Mouse (Mus musculus): ENCODE results near the gene Rfx7. TPM values are rescaled to one million over a fixed set of nuclear protein-coding genes. Genes with fewer than 3 reads are reported as not detected.
A peak's percentile ranks its signal among the peaks of the same experiment; 100 is the strongest.

Gene Rfx7
- polyA plus RNA-seq, 1 experiment from 2014 or later = 17.9 TPM

DNA sequence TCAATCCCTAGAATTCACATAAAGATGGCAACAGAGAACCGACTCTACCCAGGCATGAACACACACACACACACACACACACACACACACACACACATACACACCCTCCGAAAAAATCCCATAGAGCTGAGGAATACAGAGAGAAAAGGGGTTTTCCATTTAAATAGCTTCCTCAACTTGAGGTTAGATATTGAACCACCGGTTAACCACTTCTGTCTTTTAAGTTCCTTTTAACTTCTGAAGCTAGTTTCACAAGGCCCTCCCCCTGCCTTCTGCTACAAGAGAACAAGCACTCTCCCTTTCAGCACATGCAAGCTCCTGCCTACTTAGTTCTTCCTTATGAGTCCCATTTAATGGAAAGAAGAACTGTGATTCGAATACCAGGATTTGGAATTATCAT is 128.1 kb downstream of the Rfx7 start:
- Histone ChIP-seq H3K27ac (ENCODE audit: low read depth) (no peak overlapping the region), H3K4me1 (replicated peaks; ENCODE audit: control insufficient read depth, insufficient read depth, low read length) (peaks cover 17% of the 10 kb centered on the region), H3K9ac (ENCODE audit: low read length) (no peak overlapping the region), H3K4me3 (ENCODE audit: low read depth, low read length) (no peak overlapping the region), H3K9me3 (ENCODE audit: control insufficient read depth, low read length) (no peaks in the 10 kb centered on the region), H3K36me3 (ENCODE audit: control insufficient read depth, insufficient read depth, low read length) (peaks cover 13% of the 10 kb centered on the region), H3K27me3 (replicated peaks; ENCODE audit: control insufficient read depth, insufficient read depth, low read length) (no peaks in the 10 kb centered on the region), H3K4me2 (ENCODE audit: low read length) (no peak overlapping the region)
- DNase-seq (ENCODE audit: low spot score) = no peak
- no peak for ATAC-seq (replicated peaks; ENCODE audit: low FRiP score, low TSS enrichment, low read depth)
- whole genome bisulfite sequencing = 82% methylated on average over 4 of the region's 4 CpGs

DNA sequence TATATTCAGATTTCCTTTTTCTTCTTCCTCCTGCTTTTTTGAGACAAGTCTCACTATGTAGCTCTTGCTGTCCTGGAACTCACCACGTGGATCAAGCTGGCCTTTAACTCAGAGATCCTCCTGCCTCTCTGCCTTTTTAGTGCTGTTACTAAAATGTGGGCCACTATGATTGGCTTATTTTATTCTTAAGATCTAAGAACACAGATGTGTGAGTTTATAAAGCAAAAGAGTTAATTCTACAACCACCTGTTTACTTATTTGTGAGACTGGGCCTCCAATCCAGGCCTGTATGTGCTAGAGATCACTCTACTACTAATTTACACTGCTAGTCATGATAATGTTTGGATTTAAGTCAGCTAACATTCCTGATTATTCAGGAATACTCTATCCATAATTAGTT is 128.9 kb downstream of the Rfx7 start:
- Histone ChIP-seq H3K9me3 (ENCODE audit: control insufficient read depth, low read length) (no peaks in the 10 kb centered on the region), H3K4me1 (replicated peaks; ENCODE audit: control insufficient read depth, insufficient read depth, low read length) (peaks cover 24% of the 10 kb centered on the region), H3K4me2 (ENCODE audit: low read length) (peak overlapping the region; percentile 88), H3K36me3 (ENCODE audit: control insufficient read depth, insufficient read depth, low read length) (peaks cover 19% of the 10 kb centered on the region), H3K27ac (ENCODE audit: low read depth) (peak overlapping the region; percentile 100), H3K9ac (ENCODE audit: low read length) (peak overlapping the region; percentile 100), H3K4me3 (ENCODE audit: low read depth, low read length) (no peak overlapping the region), H3K27me3 (replicated peaks; ENCODE audit: control insufficient read depth, insufficient read depth, low read length) (no peaks in the 10 kb centered on the region)
- DNase-seq (ENCODE audit: low spot score) (no peak), ATAC-seq (replicated peaks; ENCODE audit: low FRiP score, low TSS enrichment, low read depth) (no peak)
- WGBS = 49% methylated on average over 1 of the region's 1 CpGs

DNA sequence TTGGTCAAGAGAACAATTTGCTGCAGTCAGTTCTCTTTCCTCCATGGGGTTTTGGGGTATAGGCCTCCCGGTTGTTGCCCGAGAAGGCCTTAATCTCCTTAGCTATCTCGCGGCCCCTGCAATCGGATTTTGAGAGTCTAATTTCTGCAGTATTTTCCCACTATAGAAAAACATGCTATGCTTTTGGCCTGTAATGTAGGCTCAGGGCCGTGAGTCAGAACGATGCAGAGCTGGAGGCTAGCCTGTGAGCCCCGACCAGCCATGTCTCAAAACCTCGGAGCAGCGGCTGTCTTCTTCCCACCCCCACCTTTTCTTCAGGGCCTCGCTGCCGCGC is 129.5 kb downstream of the Rfx7 start:
- ATAC-seq (replicated peaks; ENCODE audit: low FRiP score, low TSS enrichment, low read depth) (no peak), DNase-seq (ENCODE audit: low spot score) (no peak)
- 1% methylated on average over 13 of the region's 13 CpGs for WGBS
- Histone ChIP-seq H3K4me1 (replicated peaks; ENCODE audit: control insufficient read depth, insufficient read depth, low read length) (peaks cover 24% of the 10 kb centered on the region), H3K27me3 (replicated peaks; ENCODE audit: control insufficient read depth, insufficient read depth, low read length) (no peaks in the 10 kb centered on the region), H3K4me3 (ENCODE audit: low read depth, low read length) (peak overlapping the region; percentile 96), H3K27ac (ENCODE audit: low read depth) (peak overlapping the region; percentile 100), H3K36me3 (ENCODE audit: control insufficient read depth, insufficient read depth, low read length) (peaks cover 24% of the 10 kb centered on the region), H3K9ac (ENCODE audit: low read length) (peak overlapping the region; percentile 100), H3K9me3 (ENCODE audit: control insufficient read depth, low read length) (no peaks in the 10 kb centered on the region), H3K4me2 (ENCODE audit: low read length) (peak overlapping the region; percentile 88)

- H3K9ac ChIP-seq (ENCODE audit: low read length) = peak within 1 kb of the TSS; percentile 100
- DNase-seq (ENCODE audit: low spot score) = peak; percentile 98
- H3K9me3 ChIP-seq (ENCODE audit: control insufficient read depth, low read length) = no peaks in the 10 kb centered on the region
- H3K4me2 ChIP-seq (ENCODE audit: low read length) = peak within 1 kb of the TSS; percentile 88
- peak within 1 kb of the TSS; percentile 100 for H3K27ac ChIP-seq (ENCODE audit: low read depth)
- peak within 1 kb of the TSS; percentile 96 for H3K4me3 ChIP-seq (ENCODE audit: low read depth, low read length)
- peak; percentile 86 for ATAC-seq (replicated peaks; ENCODE audit: low FRiP score, low TSS enrichment, low read depth)
- peaks cover 30% of the 10 kb centered on the region for H3K36me3 ChIP-seq (ENCODE audit: control insufficient read depth, insufficient read depth, low read length)
- peaks cover 29% of the 10 kb centered on the region for H3K4me1 ChIP-seq (replicated peaks; ENCODE audit: control insufficient read depth, insufficient read depth, low read length)
- H3K27me3 ChIP-seq (replicated peaks; ENCODE audit: control insufficient read depth, insufficient read depth, low read length) = no peaks in the 10 kb centered on the region
- under 1% methylated on average over 68 of the region's 83 CpGs for WGBS
Measured at GRCm38 (mm10) chr9:72661895-72662661, 130.0 kb downstream of the Rfx7 start, which contains the start of gene Nedd4. Gene Nedd4 (plus strand): TSS chr9:72662346.

GRCm38 (mm10) chr9:72662691-72663533 is 130.9 kb downstream of the Rfx7 start:
- no peaks in the 10 kb centered on the region for H3K27me3 ChIP-seq (replicated peaks; ENCODE audit: control insufficient read depth, insufficient read depth, low read length)
- WGBS = under 1% methylated on average over 54 of the region's 55 CpGs
- peak overlapping the region; percentile 100 for H3K27ac ChIP-seq (ENCODE audit: low read depth)
- H3K4me2 ChIP-seq (ENCODE audit: low read length) = peak overlapping the region; percentile 88
- no peaks in the 10 kb centered on the region for H3K9me3 ChIP-seq (ENCODE audit: control insufficient read depth, low read length)
- H3K4me3 ChIP-seq (ENCODE audit: low read depth, low read length) = peak overlapping the region; percentile 96
- peak overlapping the region; percentile 100 for H3K9ac ChIP-seq (ENCODE audit: low read length)
- DNase-seq (ENCODE audit: low spot score) (peak; percentile 88), ATAC-seq (replicated peaks; ENCODE audit: low FRiP score, low TSS enrichment, low read depth) (peak; percentile 61; the same call in 1 of the 2 replicates)
- H3K4me1 ChIP-seq (replicated peaks; ENCODE audit: control insufficient read depth, insufficient read depth, low read length) = peaks cover 29% of the 10 kb centered on the region
- peaks cover 38% of the 10 kb centered on the region for H3K36me3 ChIP-seq (ENCODE audit: control insufficient read depth, insufficient read depth, low read length)

DNA sequence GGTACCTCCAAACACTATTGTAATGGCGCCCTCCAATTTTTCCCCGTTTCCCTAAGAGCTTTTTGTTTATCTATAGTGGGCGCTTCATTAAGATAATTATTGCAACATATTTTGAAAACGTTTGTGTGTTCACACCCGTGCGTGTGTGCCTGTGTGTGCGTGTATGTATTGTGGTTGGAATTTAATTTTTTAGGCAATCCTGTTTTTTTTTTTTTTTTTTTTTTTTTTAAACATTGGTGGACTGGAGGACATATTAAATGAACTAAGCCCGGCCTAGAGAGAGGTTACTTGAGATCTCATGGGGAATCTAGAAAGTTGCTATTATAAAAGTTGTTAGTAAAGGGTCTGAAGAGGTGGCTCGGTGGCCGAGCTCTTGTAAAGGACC is 131.5 kb downstream of the Rfx7 start:
- peak overlapping the region; percentile 100 for H3K9ac ChIP-seq (ENCODE audit: low read length)
- whole genome bisulfite sequencing = 4% methylated on average over 10 of the region's 10 CpGs
- peaks cover 29% of the 10 kb centered on the region for H3K4me1 ChIP-seq (replicated peaks; ENCODE audit: control insufficient read depth, insufficient read depth, low read length)
- no peaks in the 10 kb centered on the region for H3K9me3 ChIP-seq (ENCODE audit: control insufficient read depth, low read length)
- no peaks in the 10 kb centered on the region for H3K27me3 ChIP-seq (replicated peaks; ENCODE audit: control insufficient read depth, insufficient read depth, low read length)
- H3K36me3 ChIP-seq (ENCODE audit: control insufficient read depth, insufficient read depth, low read length) = peaks cover 40% of the 10 kb centered on the region
- DNase-seq (ENCODE audit: low spot score) (no peak), ATAC-seq (replicated peaks; ENCODE audit: low FRiP score, low TSS enrichment, low read depth) (no peak)
- peak overlapping the region; percentile 88 for H3K4me2 ChIP-seq (ENCODE audit: low read length)
- H3K27ac ChIP-seq (ENCODE audit: low read depth) = peak overlapping the region; percentile 100
- H3K4me3 ChIP-seq (ENCODE audit: low read depth, low read length) = peak overlapping the region; percentile 96

DNA sequence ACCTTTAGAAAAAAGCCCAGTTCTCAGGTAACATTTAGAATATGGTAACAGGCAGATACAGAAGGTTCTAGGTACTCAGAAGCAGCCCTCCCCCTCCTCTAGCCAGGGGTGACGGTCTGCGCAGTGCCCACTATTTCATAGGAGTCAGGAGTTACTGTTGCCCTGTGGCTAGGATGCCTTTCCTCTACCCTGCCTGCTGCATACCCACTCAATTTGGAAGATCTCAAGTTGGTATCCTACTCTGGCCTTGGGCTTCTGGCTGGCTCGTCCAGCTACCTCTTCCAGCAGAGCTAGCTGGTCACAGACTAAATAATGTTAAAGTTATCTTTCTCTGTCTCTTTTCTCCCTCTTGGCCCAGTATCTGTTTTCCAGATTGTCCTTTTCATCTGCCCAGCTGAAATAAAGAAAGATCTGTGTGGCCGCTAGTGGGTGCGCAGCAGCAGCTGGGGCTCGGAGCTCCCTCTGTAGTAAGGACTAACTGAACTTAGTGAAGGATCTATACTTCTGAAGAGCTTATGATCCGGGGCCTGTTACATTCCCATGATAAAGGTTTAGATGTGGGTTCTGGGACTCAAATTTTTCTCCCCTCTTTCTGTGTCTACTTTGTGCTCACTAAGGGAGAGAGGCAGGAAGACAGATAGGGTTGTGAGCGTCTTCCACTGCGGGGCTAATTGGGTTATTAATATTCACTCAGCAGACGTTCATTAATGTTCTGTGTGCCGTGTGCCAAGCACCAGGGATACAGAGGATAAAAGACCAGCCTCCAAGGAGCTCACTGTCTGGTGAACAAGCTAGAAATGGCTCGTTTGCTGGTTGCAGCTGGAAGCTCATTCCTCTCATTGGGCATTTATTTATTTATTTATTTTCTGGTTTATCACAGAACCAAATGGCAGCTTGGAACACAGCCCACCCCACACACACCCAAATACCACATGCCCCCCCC is 132.6 kb downstream of the Rfx7 start:
- Histone ChIP-seq H3K4me1 (replicated peaks; ENCODE audit: control insufficient read depth, insufficient read depth, low read length) (peaks cover 35% of the 10 kb centered on the region), H3K27me3 (replicated peaks; ENCODE audit: control insufficient read depth, insufficient read depth, low read length) (no peaks in the 10 kb centered on the region), H3K36me3 (ENCODE audit: control insufficient read depth, insufficient read depth, low read length) (peaks cover 51% of the 10 kb centered on the region), H3K9ac (ENCODE audit: low read length) (peak overlapping the region; percentile 100), H3K27ac (ENCODE audit: low read depth) (peak overlapping the region; percentile 100), H3K4me2 (ENCODE audit: low read length) (peak overlapping the region; percentile 88), H3K9me3 (ENCODE audit: control insufficient read depth, low read length) (no peaks in the 10 kb centered on the region), H3K4me3 (ENCODE audit: low read depth, low read length) (peak overlapping the region; percentile 96)
- WGBS = 34% methylated on average over 12 of the region's 12 CpGs
- no peak for DNase-seq (ENCODE audit: low spot score)
- no peak for ATAC-seq (replicated peaks; ENCODE audit: low FRiP score, low TSS enrichment, low read depth)

GRCm38 (mm10) chr9:72665517-72665916 is 133.5 kb downstream of the Rfx7 start:
- peak overlapping the region; percentile 96 for H3K4me3 ChIP-seq (ENCODE audit: low read depth, low read length)
- H3K27me3 ChIP-seq (replicated peaks; ENCODE audit: control insufficient read depth, insufficient read depth, low read length) = no peaks in the 10 kb centered on the region
- H3K9me3 ChIP-seq (ENCODE audit: control insufficient read depth, low read length) = no peaks in the 10 kb centered on the region
- no peak for ATAC-seq (replicated peaks; ENCODE audit: low FRiP score, low TSS enrichment, low read depth)
- peak overlapping the region; percentile 88 for H3K4me2 ChIP-seq (ENCODE audit: low read length)
- whole genome bisulfite sequencing = 44% methylated on average over 7 of the region's 7 CpGs
- no peak overlapping the region for H3K9ac ChIP-seq (ENCODE audit: low read length)
- peaks cover 60% of the 10 kb centered on the region for H3K36me3 ChIP-seq (ENCODE audit: control insufficient read depth, insufficient read depth, low read length)
- peaks cover 35% of the 10 kb centered on the region for H3K4me1 ChIP-seq (replicated peaks; ENCODE audit: control insufficient read depth, insufficient read depth, low read length)
- no peak for DNase-seq (ENCODE audit: low spot score)
- H3K27ac ChIP-seq (ENCODE audit: low read depth) = no peak overlapping the region; the same call in 1 of the 2 replicates
